Mouse (Mus musculus) frontal cortex, postnatal 25 days (tissue): Measurements from ENCODE around the gene Mchr1.
A peak's percentile ranks its signal among the peaks of the same experiment; 100 is the strongest.
"Not testable (repeated sequence)": the region's sequence is repeated elsewhere in the genome, so short reads cannot be mapped to it uniquely, and the experiment has no call there.

Experiments
- DNase-seq, 2 experiments: peaks; one replicate each; pipeline ENCODE4 v3.0.0; 2022; ENCODE audit warnings: low spot score in 2 of 2

The Mchr1 gene

GRCm38 (mm10) chr15:81235086-81235920 is at the start of gene Mchr1:
TSS of gene Mchr1 (plus strand) at chr15:81235499.
- peak; percentile 53 to 65 for DNase-seq

- no peak for DNase-seq
These were observed 46.2 kb upstream of the Mchr1 start for GRCm38 (mm10) chr15:81189061-81189460.

DNA sequence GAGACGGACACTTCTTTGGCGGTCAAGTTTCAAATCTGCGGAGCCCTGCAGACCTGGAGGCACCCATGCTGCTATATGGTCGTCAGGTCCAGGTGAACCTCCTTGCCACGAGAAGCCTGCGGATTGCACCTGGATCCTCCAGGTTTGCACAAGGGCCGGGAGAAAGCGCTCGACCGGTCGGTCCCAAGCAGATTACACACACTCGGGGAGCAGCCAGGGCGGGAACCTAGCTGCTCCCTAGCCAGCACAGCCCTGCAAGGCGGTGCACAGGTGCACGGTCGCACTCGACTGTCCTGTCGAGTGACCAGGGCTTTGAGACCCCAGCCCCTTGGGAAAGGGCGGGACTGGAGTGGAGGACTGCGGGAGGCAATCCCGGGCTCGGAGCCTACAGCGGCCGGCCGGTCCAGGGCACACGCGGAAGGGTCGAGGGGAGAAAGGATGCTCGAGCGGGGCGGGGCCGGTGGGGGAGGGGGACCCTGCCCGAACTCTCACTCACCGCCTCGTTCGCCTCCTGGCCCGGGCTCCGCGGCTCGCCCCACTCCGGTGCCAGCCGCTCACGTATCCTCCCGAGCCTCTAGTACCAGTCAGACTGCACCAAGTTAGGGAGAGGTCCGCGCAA is 45.2 kb upstream of the Mchr1 start:
- no peak for DNase-seq

GRCm38 (mm10) chr15:81190630-81191178 is 44.6 kb upstream of the Mchr1 start, which contains the start of gene Mrtfa:
TSS of gene Mrtfa (minus strand) at chr15:81190757.
- DNase-seq = peak; percentile 97 to 98

DNA sequence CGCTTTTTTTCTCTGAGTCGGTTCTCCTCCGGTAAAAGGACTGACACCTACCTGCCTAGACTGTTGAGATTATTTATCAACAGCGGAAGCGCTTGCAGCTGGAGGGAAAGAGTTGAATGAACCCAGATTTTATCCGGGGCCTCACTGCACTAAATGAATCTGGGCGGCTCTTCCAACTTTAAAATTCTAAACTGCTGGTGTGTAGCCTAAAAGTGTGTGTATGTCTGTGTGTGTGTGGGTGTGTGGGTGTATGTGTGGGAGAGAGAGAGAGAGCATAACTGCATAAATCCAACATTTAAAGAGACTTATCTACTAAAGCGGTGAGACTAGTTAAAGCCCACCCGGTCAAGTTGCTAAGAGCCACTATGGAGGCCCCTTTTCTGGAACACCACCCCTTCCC is 44.0 kb upstream of the Mchr1 start:
- DNase-seq = no peak

GRCm38 (mm10) chr15:81192316-81192715 is 43.0 kb upstream of the Mchr1 start:
- no peak for DNase-seq

DNA sequence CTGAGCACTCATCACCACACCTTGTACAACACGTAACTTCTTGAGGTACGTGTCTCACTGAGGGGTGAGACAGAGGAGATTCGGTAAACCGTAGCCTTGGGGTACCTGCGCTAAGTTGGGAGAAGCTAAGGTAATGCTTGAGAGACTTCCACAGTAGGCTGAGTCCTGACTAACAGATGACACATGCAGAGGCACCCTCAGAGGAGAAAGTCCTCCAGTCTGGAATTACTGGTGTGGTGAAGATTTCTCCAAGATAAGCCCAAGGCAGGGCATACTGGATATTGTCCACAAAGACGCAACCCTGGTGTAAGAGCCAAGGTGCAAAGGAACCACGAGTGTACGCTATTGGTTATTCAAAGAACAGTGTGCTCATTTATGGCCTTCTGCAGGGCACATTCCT is 42.4 kb upstream of the Mchr1 start:
- no peak for DNase-seq

DNA sequence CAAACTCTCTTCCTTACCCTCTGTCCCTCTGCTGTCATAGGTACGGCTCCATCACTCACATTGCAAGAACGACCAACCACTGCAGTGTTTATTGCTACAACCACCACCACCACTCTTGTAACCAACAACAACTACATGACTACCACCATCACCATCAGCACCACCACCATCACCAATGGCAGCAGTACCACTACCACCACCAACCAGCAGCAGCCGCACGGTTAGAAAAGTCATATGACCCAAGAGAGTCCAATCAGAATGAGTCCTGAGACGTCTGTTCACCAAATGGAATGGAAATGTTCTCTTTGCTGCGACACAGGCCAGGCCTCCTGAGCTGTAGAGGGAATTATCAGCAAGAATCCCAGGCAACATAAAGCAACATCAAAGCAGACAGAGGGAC is 40.5 kb upstream of the Mchr1 start:
- no peak for DNase-seq

DNA sequence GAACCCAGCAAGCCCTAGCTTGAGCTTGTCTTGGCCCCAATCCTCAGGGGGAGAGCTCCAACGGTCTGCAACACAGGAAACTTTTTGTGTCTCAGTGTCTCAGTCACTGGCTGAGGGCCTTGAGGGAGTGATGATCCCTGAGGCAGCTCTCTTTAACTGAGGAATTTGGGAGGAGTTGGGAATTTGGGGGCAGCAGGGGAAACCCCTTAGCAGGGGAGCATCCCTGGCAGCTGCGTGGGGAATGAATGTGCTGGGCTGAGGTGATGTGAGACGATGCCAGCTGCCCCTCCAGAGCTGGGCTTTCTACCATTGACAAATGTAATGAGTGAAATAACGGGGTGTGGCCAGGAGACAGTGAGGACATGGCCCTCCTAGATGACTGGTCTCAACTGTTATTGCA is 39.9 kb upstream of the Mchr1 start:
- DNase-seq = no peak

DNA sequence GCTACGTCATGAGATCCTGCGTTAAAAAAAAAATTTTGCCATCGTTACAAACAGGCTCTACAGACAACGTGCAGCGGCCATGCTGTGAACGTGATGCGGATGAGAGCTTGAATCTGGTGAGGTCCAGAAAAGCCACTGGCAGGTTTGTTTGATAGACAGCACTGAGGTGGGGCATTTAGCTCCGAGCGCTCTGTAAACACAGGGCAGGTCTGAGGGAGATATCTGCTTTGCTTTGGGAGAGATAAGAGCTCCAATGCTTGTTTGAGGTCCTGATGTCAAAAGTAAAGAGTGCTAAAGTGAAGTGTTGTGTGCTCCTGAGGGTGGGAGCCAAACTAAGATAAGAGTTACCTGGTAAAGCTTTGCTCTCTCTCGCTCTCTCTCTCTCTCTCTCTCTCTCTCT is 38.1 kb upstream of the Mchr1 start:
- DNase-seq = no peak

DNA sequence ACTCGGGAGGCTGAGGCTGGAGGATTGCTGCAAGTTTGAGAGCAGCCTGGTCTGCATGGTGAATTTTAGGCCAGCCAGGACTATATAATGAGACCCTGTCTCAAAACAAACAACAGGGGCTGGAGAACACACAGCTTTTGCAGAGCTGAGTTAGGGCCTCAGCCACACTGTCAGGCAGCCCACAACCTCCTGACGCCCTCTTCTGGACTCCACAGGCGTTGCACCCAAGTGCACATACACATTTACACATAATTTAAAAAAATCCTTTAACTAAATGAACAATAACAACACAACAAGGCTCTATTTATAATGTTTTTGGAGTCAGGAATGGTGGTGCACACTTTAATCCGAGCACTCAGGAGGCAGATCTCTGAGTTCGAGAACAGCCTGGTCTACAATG is 36.9 kb upstream of the Mchr1 start:
- DNase-seq = no peak

DNA sequence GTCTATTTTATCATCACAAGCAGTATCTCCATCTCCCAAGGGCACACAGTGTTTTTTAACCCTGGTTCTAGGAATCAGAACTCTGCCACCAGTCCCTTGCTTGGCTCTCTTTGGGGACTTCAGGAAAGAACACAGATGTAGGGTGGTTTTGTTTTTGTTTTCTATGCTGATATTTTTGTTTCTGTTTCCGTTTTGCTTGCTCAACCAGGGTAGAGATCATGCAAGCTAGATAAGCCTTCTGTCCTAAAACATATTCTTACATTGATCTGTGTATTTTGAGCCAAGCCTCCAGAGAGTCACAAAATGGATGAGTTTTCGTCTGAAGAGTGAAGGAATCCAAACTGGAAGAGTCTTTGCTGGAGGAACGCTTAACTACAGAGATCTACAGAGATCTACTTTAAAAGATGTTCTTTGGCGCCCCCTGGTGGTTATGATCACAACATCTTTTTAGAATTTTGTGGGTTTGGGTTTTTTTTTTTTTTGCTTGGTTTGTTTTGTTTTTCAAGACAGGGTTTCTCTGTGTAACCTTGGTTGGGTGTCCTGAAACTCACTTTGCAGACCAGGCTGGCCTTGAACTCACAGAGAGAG is 35.8 kb upstream of the Mchr1 start:
- peak; percentile 32 to 55 for DNase-seq

GRCm38 (mm10) chr15:81202462-81202861 is 32.8 kb upstream of the Mchr1 start:
- no peak for DNase-seq

- no peak for DNase-seq
These were observed 24.8 kb upstream of the Mchr1 start for GRCm38 (mm10) chr15:81210496-81210895.

- DNase-seq = no peak
These were observed 22.3 kb upstream of the Mchr1 start for GRCm38 (mm10) chr15:81212976-81213375.

DNA sequence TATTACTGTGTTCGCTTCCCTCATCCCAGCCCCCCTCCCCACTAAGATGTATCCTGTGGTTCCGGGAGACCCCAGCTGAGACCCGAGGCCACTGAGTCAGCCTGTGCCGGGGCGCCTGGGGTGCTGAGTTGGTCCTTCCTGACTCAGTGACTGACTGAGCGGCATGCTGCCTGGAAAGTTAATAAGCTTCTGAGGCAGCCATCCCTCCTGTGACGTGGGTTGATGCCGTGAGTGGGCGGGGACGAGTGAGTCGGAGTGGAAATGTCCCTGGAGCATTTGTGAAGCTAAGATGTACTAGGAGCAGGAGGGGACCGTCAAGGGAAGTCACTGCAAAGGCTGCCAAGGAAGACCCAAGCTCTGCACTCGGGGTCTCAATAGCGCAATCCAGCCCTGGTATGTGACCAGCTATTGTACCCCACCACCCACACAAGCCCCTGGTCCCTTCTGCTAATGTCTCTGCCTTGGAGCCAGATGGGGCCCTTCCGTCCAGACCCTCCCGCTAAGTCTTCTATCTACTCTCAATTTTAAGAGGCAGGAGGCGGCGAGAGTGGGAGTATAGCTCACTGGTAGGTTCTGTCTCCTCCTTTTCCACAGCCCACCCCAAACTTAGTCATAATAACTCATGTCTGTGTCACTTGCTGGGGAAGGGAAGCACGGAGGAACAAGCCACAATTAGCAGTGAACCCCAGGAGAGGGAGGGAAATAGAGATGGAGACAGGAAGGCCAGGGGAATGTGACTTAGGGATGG is 18.2 kb upstream of the Mchr1 start:
- peak in 1 of 2 experiments; percentile 60 for DNase-seq

DNA sequence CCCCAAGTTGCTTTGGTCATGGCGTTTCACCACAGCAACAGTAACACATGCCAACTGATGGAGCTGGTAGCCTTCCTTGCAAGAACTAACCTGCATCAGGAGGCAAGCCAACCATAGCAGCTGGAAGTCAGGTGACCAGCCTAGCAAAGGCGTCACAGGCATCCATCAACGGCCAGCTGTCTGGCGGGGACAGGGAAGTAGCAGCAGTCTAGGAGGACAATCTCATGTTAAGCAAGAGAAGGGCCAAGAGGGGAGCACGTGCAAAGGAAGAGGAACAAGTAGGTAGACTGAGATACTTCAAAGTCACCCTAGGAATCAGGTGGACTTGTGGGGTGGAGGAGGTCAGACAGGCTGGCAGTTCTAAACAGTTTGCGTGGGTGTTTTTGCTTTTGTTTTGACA is 16.2 kb upstream of the Mchr1 start:
- no peak for DNase-seq

- DNase-seq = not testable (repeated sequence)
These were observed 15.2 kb upstream of the Mchr1 start for GRCm38 (mm10) chr15:81220051-81220450.

DNA sequence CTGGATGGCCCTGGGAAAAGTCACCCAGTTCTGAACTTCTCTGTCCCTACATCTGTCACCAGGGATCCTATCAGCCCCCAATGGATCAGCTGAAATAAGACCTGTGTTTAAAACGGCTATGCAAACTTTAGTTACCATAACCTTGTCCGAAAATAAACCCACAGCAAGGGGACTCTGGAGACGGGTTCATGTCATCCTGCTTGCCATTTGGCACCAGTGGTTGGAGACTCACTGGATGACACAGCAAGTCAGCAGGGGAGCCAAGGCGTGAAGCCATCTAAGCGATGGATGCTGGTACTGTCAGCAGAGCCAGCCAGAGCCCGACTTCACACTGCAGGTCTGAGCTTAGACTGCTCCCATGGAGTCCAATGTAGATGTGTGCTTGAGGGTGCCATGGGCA is 13.9 kb upstream of the Mchr1 start:
- no peak for DNase-seq

- DNase-seq = no peak
These were observed 10.3 kb upstream of the Mchr1 start for GRCm38 (mm10) chr15:81225016-81225415.

DNA sequence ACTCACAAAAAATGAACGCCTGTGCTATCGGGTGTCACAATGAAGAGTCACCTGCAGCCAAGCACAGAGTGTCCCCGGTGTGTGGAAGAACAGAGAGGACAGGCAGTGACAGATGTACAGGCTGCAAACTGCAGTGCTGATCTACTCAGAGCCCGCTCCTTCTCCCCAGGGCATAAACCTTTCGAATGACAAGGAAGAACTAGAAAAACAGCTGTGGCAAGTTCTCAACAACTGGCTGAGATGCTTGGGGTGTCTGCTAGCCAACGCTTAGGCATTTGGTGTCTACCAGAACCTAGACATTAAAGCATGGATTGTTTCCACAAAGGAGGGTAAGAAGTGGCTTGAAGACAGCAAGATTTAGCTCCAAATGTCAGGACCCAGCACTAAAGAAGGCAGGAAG is 9.6 kb upstream of the Mchr1 start:
- no peak for DNase-seq

DNA sequence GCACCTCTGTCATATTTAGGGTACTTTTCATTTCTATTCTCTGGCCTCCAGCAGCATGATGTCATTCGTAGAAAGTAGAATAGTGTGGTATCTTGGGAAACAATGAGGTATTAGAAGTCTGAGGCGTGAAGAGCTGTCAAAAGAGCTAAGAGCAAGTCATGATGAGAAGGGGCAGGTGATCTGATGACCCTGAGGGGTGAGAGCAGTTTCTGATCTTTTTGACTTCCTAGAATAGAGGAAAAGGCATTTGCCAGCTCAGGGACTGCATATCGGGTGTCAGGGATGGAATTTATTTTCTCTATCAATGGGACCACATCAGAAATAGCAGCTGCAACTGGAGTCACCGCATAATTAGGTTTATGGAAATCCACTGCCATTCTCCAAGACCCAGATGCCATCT is 8.5 kb upstream of the Mchr1 start:
- DNase-seq = no peak
